Mouse (Mus musculus) bone marrow, adult 2 months (tissue): ENCODE data around the gene Tsc22d4. TPM values are rescaled to one million over a fixed set of nuclear protein-coding genes. Genes with fewer than 3 reads are reported as not detected.

ENCODE experiments used
- H3K27ac ChIP-seq: fragments of 200-500 bp; 2 replicates; pipeline ENCODE4 v1.5.1; 2012; ENCODE audit warnings: low read depth, mild to moderate bottlenecking, control low read depth, inconsistent platforms, low read length; ENCODE audit not compliant: control insufficient read depth, poor library complexity, insufficient read depth
- H3K4me1 ChIP-seq: fragments of 200-500 bp; 2 replicates; pipeline ENCODE4 v1.6.1; 2011; ENCODE audit warnings: low read length; ENCODE audit not compliant: control insufficient read depth, insufficient read depth
- H3K4me3 ChIP-seq: fragments of 200-500 bp; replicated peaks from 2 replicates; pipeline ENCODE3; 2011; ENCODE audit warnings: mild to moderate bottlenecking, low read depth, low read length, control low read depth; ENCODE audit not compliant: control insufficient read depth
- CTCF ChIP-seq: fragments of 200-500 bp; IDR thresholded peaks from 2 replicates; pipeline ENCODE4 v1.5.1; 2011; ENCODE audit warnings: low read length, control low read depth; ENCODE audit not compliant: control insufficient read depth, insufficient read depth
- POLR2A ChIP-seq: fragments of 200-500 bp; IDR thresholded peaks from 2 replicates; pipeline ENCODE4 v1.6.1; 2011; ENCODE audit warnings: low read depth, mild to moderate bottlenecking, control low read depth, low read length, borderline replicate concordance; ENCODE audit not compliant: control insufficient read depth
- WGBS: fragments of 180-500 bp; shearing (Covaris S2); methylation state at CpG from one replicate; pipeline ENCODE4 v1.1.7; 2018; 5-methylcytosine and 5-hydroxymethylcytosine counted together
- polyA plus RNA-seq: library from polyadenylated mRNA; stranded (reverse); fragments of >200 nt; gene quantifications from 2 replicates; pipeline ENCODE4 v1.2.4, GENCODE M21; 2011; ENCODE audit warnings: low replicate concordance; ENCODE audit not compliant: missing spikeins, insufficient read depth, insufficient read length

The Tsc22d4 gene
- polyA plus RNA-seq, 1 experiment = 144 TPM

GRCm38 (mm10) chr5:137778635-137779034, 33.1 kb downstream of the Tsc22d4 start, which contains the start of gene Ppp1r35:
TSS of gene Ppp1r35 (plus strand) at chr5:137778849.
- under 1% methylated on average over 31 of the region's 31 CpGs for WGBS
- H3K4me1 ChIP-seq = peaks cover 3% of the 10 kb centered on the region; the same call in 1 of the 2 replicates
- TF ChIP-seq CTCF (no peak), POLR2A (peak; percentile 56; the same call in 1 of the 2 replicates)
- peak within 1 kb of the TSS; percentile 79 for H3K4me3 ChIP-seq
- peak within 1 kb of the TSS; percentile 91 for H3K27ac ChIP-seq

- H3K27ac ChIP-seq = peak overlapping the region; percentile 91
- peaks cover 6% of the 10 kb centered on the region for H3K4me1 ChIP-seq
- peak overlapping the region; percentile 79 for H3K4me3 ChIP-seq
- under 1% methylated on average over 83 of the region's 83 CpGs for WGBS
- TF ChIP-seq POLR2A (peak; percentile 26; the same call in 1 of the 2 replicates), CTCF (no peak)
Measured at GRCm38 (mm10) chr5:137779053-137779933, 33.8 kb downstream of the Tsc22d4 start.

- no peak overlapping the region for H3K4me3 ChIP-seq
- H3K4me1 ChIP-seq = peaks cover 11% of the 10 kb centered on the region
- 87% methylated on average over 7 of the region's 7 CpGs for WGBS
- TF ChIP-seq POLR2A (no peak), CTCF (no peak)
- H3K27ac ChIP-seq = no peak overlapping the region
Measured at GRCm38 (mm10) chr5:137781661-137782060, 36.1 kb downstream of the Tsc22d4 start.

- H3K27ac ChIP-seq = no peak overlapping the region
- WGBS = 78% methylated on average over 13 of the region's 13 CpGs
- H3K4me1 ChIP-seq = peaks cover 11% of the 10 kb centered on the region
- TF ChIP-seq CTCF (no peak), POLR2A (no peak)
- H3K4me3 ChIP-seq = no peak overlapping the region
Measured at GRCm38 (mm10) chr5:137782776-137783522, 37.4 kb downstream of the Tsc22d4 start.

- peaks cover 10% of the 10 kb centered on the region for H3K4me1 ChIP-seq
- H3K27ac ChIP-seq = no peak overlapping the region
- TF ChIP-seq CTCF (no peak), POLR2A (no peak)
- H3K4me3 ChIP-seq = no peak overlapping the region
- whole genome bisulfite sequencing = 67% methylated on average over 9 of the region's 9 CpGs
Measured at GRCm38 (mm10) chr5:137783901-137784540, 38.5 kb downstream of the Tsc22d4 start.

GRCm38 (mm10) chr5:137784546-137784945, 39.0 kb downstream of the Tsc22d4 start:
- TF ChIP-seq CTCF (no peak), POLR2A (no peak)
- 67% methylated on average over 14 of the region's 14 CpGs for WGBS
- peak overlapping the region; percentile 94; the same call in 1 of the 2 replicates for H3K27ac ChIP-seq
- peak overlapping the region; percentile 79 for H3K4me3 ChIP-seq
- peaks cover 10% of the 10 kb centered on the region for H3K4me1 ChIP-seq

- Histone ChIP-seq H3K4me3 (peak overlapping the region; percentile 79), H3K4me1 (peaks cover 8% of the 10 kb centered on the region), H3K27ac (peak overlapping the region; percentile 94)
- TF ChIP-seq CTCF (no peak), POLR2A (no peak; the same call in 1 of the 2 replicates)
- WGBS = 1% methylated on average over 62 of the region's 62 CpGs
Measured at GRCm38 (mm10) chr5:137785164-137786031, 39.9 kb downstream of the Tsc22d4 start.
